ENCODE assay signal across 27 mouse cellular contexts in genomic region chr7:73331645-73332044, GRCm38 (mm10). TPM values are rescaled to one million over a fixed set of nuclear protein-coding genes. Genes with fewer than 3 reads are reported as not detected.
DNase-seq lines count a peak whose midpoint lies in the region; TF ChIP-seq lines count a peak whose summit lies in the region.
"Had no signal": no experiment of that assay in that cellular context is flagged by ENCODE, and none has a peak within 500 bp of the region (broad histone marks: within the 10 kb centered on the region; RNA-seq: fewer than 3 reads in every experiment).

No protein-coding gene starts in this region.

- 54% methylated on average over 7 of the region's 7 CpGs for WGBS in embryonic facial prominence, embryonic 10.5 days

- 0 out of 2 replicates have a peak, but pooled peaks cover 14% of the 10 kb centered on the region for H3K27me3 ChIP-seq in embryonic facial prominence, embryonic 10.5 days (replicated peaks; ENCODE audit: low read depth, poor library complexity, severe bottlenecking)
- H3K27me3 ChIP-seq: liver, embryonic 15.5 days; lung, embryonic 15.5 days had no signal

- no peak for TF ChIP-seq CTCF in layer of hippocampus, adult 2 months (conservative IDR thresholded peaks at IDR 0.05)

- peaks cover 33% of the 10 kb centered on the region for H3K4me1 ChIP-seq in embryonic facial prominence, embryonic 10.5 days
- H3K4me1 ChIP-seq: liver, embryonic 15.5 days had no signal

- no peak overlapping the region for H3K4me3 ChIP-seq in layer of hippocampus, adult 2 months
- no peak overlapping the region for H3K4me3 ChIP-seq in embryonic facial prominence, embryonic 10.5 days
- H3K4me3 ChIP-seq: heart, adult 2 months; heart, embryonic 13.5 days; liver, embryonic 15.5 days; lung, embryonic 15.5 days; myocyte; neural tube, embryonic 12.5 days had no signal

- H3K27ac ChIP-seq in layer of hippocampus, adult 2 months, result peak overlapping the region; percentile 18; the same call in 1 of the 2 replicates
- 0 out of 2 replicates have a peak overlapping the region, but pooled peaks have one; percentile 45 for H3K27ac ChIP-seq in embryonic facial prominence, embryonic 10.5 days (replicated peaks)
- H3K27ac ChIP-seq: heart, adult 2 months; heart, embryonic 13.5 days; liver, embryonic 15.5 days; lung, embryonic 15.5 days; neural tube, embryonic 12.5 days had no signal

- H3K36me3 ChIP-seq in embryonic facial prominence, embryonic 10.5 days (replicated peaks), result no peaks in the 10 kb centered on the region
- H3K36me3 ChIP-seq: heart, embryonic 13.5 days; liver, embryonic 15.5 days; lung, embryonic 15.5 days; neural tube, embryonic 12.5 days had no signal

- H3K9me3 ChIP-seq in embryonic facial prominence, embryonic 10.5 days, result no peaks in the 10 kb centered on the region
- H3K9me3 ChIP-seq: heart, embryonic 13.5 days; liver, embryonic 15.5 days; lung, embryonic 15.5 days; neural tube, embryonic 12.5 days had no signal

- DNase-seq in gastrocnemius, postnatal 25 days, result peak; percentile 17
- DNase-seq in gastrocnemius, postnatal 10 days, result no peak
- DNase-seq in layer of hippocampus, adult 2 months (ENCODE audit: low spot score in 2 of 2), result no peak
- DNase-seq in layer of hippocampus, postnatal 14 days (ENCODE audit: low spot score in 2 of 2), result no peak
- DNase-seq in 3T3-L1 (ENCODE audit: low read depth, low spot score), result peak; percentile 19
- no peak for DNase-seq in embryonic facial prominence, embryonic 10.5 days (ENCODE audit: low spot score)
- no peak for DNase-seq in lung, adult 18-20 months
- DNase-seq: adrenal gland, adult 8-10 months; B cell, adult 2 months; cerebellum, adult 8-10 months; gastrocnemius, postnatal 36 days; heart, adult 2 months; heart, postnatal 10 days; kidney, adult 11 months; kidney, postnatal 14 days; left cerebral cortex, postnatal 4 days; right cerebral cortex, adult 18-20 months; thymus, adult 18-20 months; thymus, postnatal 25 days had no signal

RNA-seq across cellular contexts. Expression of gene Rgma, which starts 43.7 kb away (rescaled TPM):
- total RNA-seq in gastrocnemius, postnatal 25 days (2021), result 10 to 100 TPM; 39.1 to 54.7 TPM
- total RNA-seq in gastrocnemius, postnatal 10 days (2021), result 10 to 100 TPM; 93.3 to 94.9 TPM
- total RNA-seq in layer of hippocampus, adult 2 months (2021), result 10 to 100 TPM; 45.9 to 53.2 TPM
- total RNA-seq in layer of hippocampus, postnatal 14 days (2021), result 10 to 100 TPM; 60.2 to 66.3 TPM
- polyA plus RNA-seq in embryonic facial prominence, embryonic 10.5 days (2016; fragmentation: Nextera tagmentation; extraction: Ambion mirVana), result 23.4 and 26.5 TPM in 2 replicates
- total RNA-seq: hematopoietic stem cell, adult 5-6 weeks; megakaryocyte progenitor cell, adult 5-6 weeks had no signal
- polyA plus RNA-seq: activated CD4-positive, CD25-positive, alpha-beta regulatory T cell, adult 4 months had no signal

Comparison
In these comparisons a context has a peak if more than half of its experiments do, and no peak if none do; other contexts are left out.
1. DNase-seq: peak in gastrocnemius, postnatal 25 days (single experiment) and 3T3-L1 (single experiment); none in gastrocnemius, postnatal 10 days (single experiment), layer of hippocampus, adult 2 months (0 of 2), layer of hippocampus, postnatal 14 days (0 of 2), embryonic facial prominence, embryonic 10.5 days (single experiment) and lung, adult 18-20 months (0 of 2).